Mouse (Mus musculus) heart, postnatal 0 days (tissue): Measurements from ENCODE around the gene Trpc1. TPM values are rescaled to one million over a fixed set of nuclear protein-coding genes. Genes with fewer than 3 reads are reported as not detected.
A peak's percentile ranks its signal among the peaks of the same experiment; 100 is the strongest.

Source experiments
- ATAC-seq: fragments of 200-750 bp; cut with Nextera tagmentation; 2 replicates; pipeline ENCODE4 v1.8.0; 2017; ENCODE audit warnings: low read depth, moderate number of reproducible peaks, moderate library complexity; ENCODE audit not compliant: insufficient read depth
- DNase-seq: peaks from one replicate; pipeline ENCODE4 v3.0.0-alpha.2; 2016; ENCODE audit warnings: low spot score
- H3K27ac ChIP-seq: fragments of 300-500 bp; sonication (generic); 2 replicates; pipeline ENCODE4 v1.5.1; 2014; ENCODE audit warnings: low read depth, mild to moderate bottlenecking
- H3K27me3 ChIP-seq: fragments of 300-500 bp; sonication (generic); 2 replicates; pipeline ENCODE4 v1.6.1; 2014; ENCODE audit warnings: low read length, mixed read lengths; ENCODE audit not compliant: control insufficient read depth, insufficient read depth
- H3K36me3 ChIP-seq: fragments of 300-500 bp; sonication (generic); replicated peaks from 2 replicates; pipeline ENCODE4 v1.6.1; 2014; ENCODE audit warnings: low read length, mixed read lengths; ENCODE audit not compliant: control insufficient read depth, insufficient read depth
- H3K4me1 ChIP-seq: fragments of 300-500 bp; sonication (generic); 2 replicates; pipeline ENCODE4 v1.6.1; 2014; ENCODE audit warnings: antibody characterized with exemption; ENCODE audit not compliant: control insufficient read depth, insufficient read depth
- H3K4me2 ChIP-seq: fragments of 300-500 bp; sonication (generic); 2 replicates; pipeline ENCODE4 v1.6.1; 2014; ENCODE audit warnings: low read depth, mild to moderate bottlenecking, low read length, moderate library complexity
- H3K4me3 ChIP-seq: fragments of 300-500 bp; sonication (generic); 2 replicates; pipeline ENCODE4 v1.5.1; 2014; ENCODE audit warnings: low read depth, low read length
- H3K9ac ChIP-seq: fragments of 300-500 bp; sonication (generic); replicated peaks from 2 replicates; pipeline ENCODE4 v1.6.1; 2014; ENCODE audit warnings: low read depth, low read length, mixed read lengths
- H3K9me3 ChIP-seq: fragments of 300-500 bp; sonication (generic); replicated peaks from 2 replicates; pipeline ENCODE4 v1.6.1; 2016; ENCODE audit warnings: low read length; ENCODE audit not compliant: control insufficient read depth
- CTCF ChIP-seq: IDR thresholded peaks from 2 replicates; pipeline ENCODE4 v1.5.1; 2016; ENCODE audit warnings: antibody characterized with exemption, control low read depth, low read depth
- EP300 ChIP-seq: IDR thresholded peaks from 2 replicates; pipeline ENCODE4 v1.6.1; 2016; ENCODE audit warnings: antibody characterized with exemption, low read depth
- WGBS: fragments of 180-500 bp; shearing (Covaris S2); extraction: QIAGEN DNeasy Blood & Tissue Kit; methylation state at CpG from one replicate; pipeline ENCODE4 v1.1.7; 2014; 5-methylcytosine and 5-hydroxymethylcytosine counted together
- polyA plus RNA-seq: library from polyadenylated mRNA; unstranded; fragments of >200 nt; fragmentation: Nextera tagmentation; extraction: Ambion mirVana; gene quantifications from 2 replicates; pipeline ENCODE4 v1.2.1, GENCODE M21; 2015
- total RNA-seq: library from RNA; depleted of rRNA; stranded (reverse); fragments of >200 nt; gene quantifications from 2 replicates; pipeline ENCODE4 v1.2.3, GENCODE M21; 2014; ENCODE audit warnings: low replicate concordance

Gene Trpc1
- total and polyA plus RNA-seq, 2 experiments from 2014 or later, result 2.2 to 5.9 TPM

DNA sequence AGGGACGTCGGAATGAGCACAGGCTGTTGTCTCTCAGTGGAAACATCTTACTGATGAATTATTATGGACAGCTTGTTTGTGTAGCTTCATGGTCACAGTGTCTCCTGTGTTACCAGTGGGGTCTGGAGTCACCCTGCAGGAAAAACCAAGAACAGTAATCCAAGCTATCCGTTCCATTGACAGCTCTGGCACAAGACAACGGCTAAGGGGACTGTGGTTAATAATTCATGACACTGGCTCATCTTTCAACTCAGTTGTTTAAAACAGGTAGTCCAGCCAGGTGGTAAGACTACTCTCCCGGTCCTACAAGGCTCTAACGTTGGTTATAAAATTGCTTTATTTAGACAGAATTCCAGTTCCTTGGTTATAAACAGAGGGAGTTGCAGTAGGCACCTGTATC, 53.6 kb downstream of the Trpc1 start:
- H3K4me2 ChIP-seq, result no peak overlapping the region
- 67% methylated on average over 6 of the region's 6 CpGs for WGBS
- H3K36me3 ChIP-seq, result no peaks in the 10 kb centered on the region
- no peak overlapping the region for H3K27ac ChIP-seq
- no peak overlapping the region for H3K4me3 ChIP-seq
- H3K4me1 ChIP-seq, result no peaks in the 10 kb centered on the region
- 0 out of 2 replicates have a peak, but pooled peaks cover 7% of the 10 kb centered on the region for H3K27me3 ChIP-seq
- DNase-seq, result no peak
- TF ChIP-seq EP300, result no peak
- TF ChIP-seq CTCF, result no peak
- no peak overlapping the region for H3K9ac ChIP-seq
- H3K9me3 ChIP-seq, result no peaks in the 10 kb centered on the region
- ATAC-seq, result no peak

DNA sequence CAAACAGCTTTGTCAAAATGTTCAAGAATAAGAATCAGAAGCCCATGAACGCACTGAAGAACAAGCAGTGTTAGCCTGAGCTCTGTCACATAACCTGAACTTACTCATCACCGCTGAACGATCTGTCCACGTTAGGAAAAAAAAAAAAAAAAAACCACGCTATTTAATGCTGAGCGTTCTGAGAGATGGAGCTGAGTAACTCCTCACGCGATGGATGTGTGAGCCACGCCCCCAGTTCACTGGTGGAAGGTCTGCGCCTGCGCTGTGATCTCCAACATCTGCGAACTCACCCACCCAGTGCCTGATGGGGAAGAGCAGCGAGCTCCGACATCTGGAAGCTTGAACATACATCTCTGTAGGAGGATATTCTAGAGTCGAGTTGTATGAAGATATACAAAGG, 55.2 kb downstream of the Trpc1 start:
- no peak for ATAC-seq
- H3K27me3 ChIP-seq, result 0 out of 2 replicates have a peak, but pooled peaks cover 7% of the 10 kb centered on the region

GRCm38 (mm10) chr9:95694526-95694925, 55.6 kb downstream of the Trpc1 start:
- no peaks in the 10 kb centered on the region for H3K36me3 ChIP-seq
- H3K4me3 ChIP-seq, result no peak overlapping the region
- H3K27ac ChIP-seq, result no peak overlapping the region
- no peaks in the 10 kb centered on the region for H3K9me3 ChIP-seq
- ATAC-seq (no peak), DNase-seq (no peak)
- H3K27me3 ChIP-seq, result 0 out of 2 replicates have a peak, but pooled peaks cover 7% of the 10 kb centered on the region
- TF ChIP-seq CTCF (no peak), EP300 (no peak)
- H3K9ac ChIP-seq, result no peak overlapping the region
- H3K4me1 ChIP-seq, result no peaks in the 10 kb centered on the region
- H3K4me2 ChIP-seq, result peak overlapping the region; percentile 31; the same call in 1 of the 2 replicates
- WGBS, result 58% methylated on average over 12 of the region's 12 CpGs

More for the DNA sequence above, 55.2 kb downstream of the Trpc1 start:
- no peak overlapping the region for H3K4me2 ChIP-seq
- no peaks in the 10 kb centered on the region for H3K9me3 ChIP-seq
- no peaks in the 10 kb centered on the region for H3K4me1 ChIP-seq
- no peak overlapping the region for H3K9ac ChIP-seq
- TF ChIP-seq EP300 (no peak), CTCF (no peak)
- no peak for DNase-seq
- no peaks in the 10 kb centered on the region for H3K36me3 ChIP-seq
- H3K4me3 ChIP-seq, result no peak overlapping the region
- WGBS, result 82% methylated on average over 15 of the region's 15 CpGs
- H3K27ac ChIP-seq, result no peak overlapping the region

DNA sequence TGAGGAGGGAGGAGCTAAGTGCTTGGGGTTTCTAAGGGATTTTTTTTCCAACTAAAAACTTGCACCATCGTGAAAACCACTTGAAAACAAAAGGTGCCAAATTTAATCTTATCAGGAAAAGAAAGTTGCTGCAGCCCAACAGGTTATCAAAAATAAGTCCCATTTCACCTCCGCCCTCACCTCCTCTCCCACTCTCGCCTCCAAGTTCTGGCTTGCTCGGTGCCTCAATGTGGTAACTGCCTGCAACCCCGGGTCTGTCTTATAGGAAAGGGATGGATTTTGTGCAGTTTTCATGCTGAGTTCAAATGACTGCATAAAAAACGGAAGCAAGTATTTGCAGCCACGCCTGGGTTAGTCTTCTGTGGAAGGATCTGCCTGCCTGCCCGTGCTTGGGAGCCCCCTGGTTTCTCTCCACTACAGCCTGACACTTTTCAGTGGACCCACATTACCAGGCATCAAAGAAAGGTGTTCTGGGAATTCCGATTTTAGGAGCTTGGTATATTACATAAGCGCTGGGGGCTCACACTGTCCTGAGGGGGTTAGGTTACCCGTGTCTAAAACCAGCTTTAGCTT, 56.6 kb downstream of the Trpc1 start:
- DNase-seq, result no peak
- no peaks in the 10 kb centered on the region for H3K4me1 ChIP-seq
- H3K4me2 ChIP-seq, result peak overlapping the region; percentile 23
- peak overlapping the region; percentile 8; the same call in 1 of the 2 replicates for H3K4me3 ChIP-seq
- H3K27ac ChIP-seq, result no peak overlapping the region
- no peak for TF ChIP-seq EP300
- TF ChIP-seq CTCF, result no peak
- H3K27me3 ChIP-seq, result 0 out of 2 replicates have a peak, but pooled peaks cover 7% of the 10 kb centered on the region
- H3K36me3 ChIP-seq, result no peaks in the 10 kb centered on the region
- no peak overlapping the region for H3K9ac ChIP-seq
- H3K9me3 ChIP-seq, result no peaks in the 10 kb centered on the region
- ATAC-seq, result no peak
- WGBS, result 66% methylated on average over 11 of the region's 11 CpGs

DNA sequence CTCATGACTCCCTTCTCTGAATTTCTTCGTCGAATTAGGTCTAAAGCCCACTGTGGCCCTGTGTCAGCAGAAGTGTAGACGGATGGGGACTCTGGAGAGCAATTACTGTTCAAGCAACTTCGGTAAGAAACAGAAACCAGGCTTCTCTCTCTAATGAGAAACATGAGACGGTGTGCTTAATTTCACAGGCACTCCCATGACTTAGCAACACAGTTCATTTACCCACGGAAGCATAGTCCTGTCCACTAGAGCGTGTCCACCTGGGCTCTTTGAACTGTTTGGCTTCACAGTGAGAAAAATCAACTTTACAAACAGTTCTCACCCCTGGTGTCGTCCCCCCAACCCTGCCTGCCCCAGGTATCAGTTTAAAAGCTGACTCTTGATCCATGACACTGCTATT, 57.4 kb downstream of the Trpc1 start:
- WGBS, result 70% methylated on average over 8 of the region's 8 CpGs
- no peaks in the 10 kb centered on the region for H3K4me1 ChIP-seq
- no peak overlapping the region for H3K27ac ChIP-seq
- DNase-seq (no peak), ATAC-seq (no peak)
- no peak overlapping the region for H3K9ac ChIP-seq
- 0 out of 2 replicates have a peak, but pooled peaks cover 7% of the 10 kb centered on the region for H3K27me3 ChIP-seq
- H3K9me3 ChIP-seq, result no peaks in the 10 kb centered on the region
- H3K4me2 ChIP-seq, result no peak overlapping the region
- no peaks in the 10 kb centered on the region for H3K36me3 ChIP-seq
- H3K4me3 ChIP-seq, result no peak overlapping the region
- no peak for TF ChIP-seq EP300
- TF ChIP-seq CTCF, result no peak

GRCm38 (mm10) chr9:95688064-95688463, 62.1 kb downstream of the Trpc1 start:
- no peak overlapping the region for H3K4me3 ChIP-seq
- H3K36me3 ChIP-seq, result no peaks in the 10 kb centered on the region
- H3K4me2 ChIP-seq, result no peak overlapping the region
- H3K4me1 ChIP-seq, result no peaks in the 10 kb centered on the region
- ATAC-seq (no peak), DNase-seq (no peak)
- WGBS, result 51% methylated on average over 3 of the region's 3 CpGs
- H3K27ac ChIP-seq, result no peak overlapping the region
- no peak for TF ChIP-seq EP300
- TF ChIP-seq CTCF, result peak; percentile 62
- no peaks in the 10 kb centered on the region for H3K27me3 ChIP-seq
- H3K9ac ChIP-seq, result no peak overlapping the region
- no peaks in the 10 kb centered on the region for H3K9me3 ChIP-seq
